Mouse (Mus musculus) midbrain, embryonic 12.5 days (tissue): ENCODE data around the gene Vav3. TPM values are rescaled to one million over a fixed set of nuclear protein-coding genes. Genes with fewer than 3 reads are reported as not detected.
A peak's percentile ranks its signal among the peaks of the same experiment; 100 is the strongest.

Source experiments
- ATAC-seq: fragments of 200-750 bp; cut with Nextera tagmentation; 2 replicates; pipeline ENCODE4 v1.8.0; 2017; ENCODE audit warnings: low read depth, moderate TSS enrichment, moderate library complexity; ENCODE audit not compliant: low FRiP score
- H3K27ac ChIP-seq: fragments of 300-500 bp; sonication (generic); replicated peaks from 2 replicates; pipeline ENCODE4 v1.5.1; 2016; ENCODE audit warnings: mild to moderate bottlenecking
- H3K27me3 ChIP-seq: fragments of 300-500 bp; sonication (generic); 2 replicates; pipeline ENCODE4 v1.6.1; 2016; ENCODE audit warnings: mild to moderate bottlenecking
- H3K36me3 ChIP-seq: fragments of 300-500 bp; sonication (generic); 2 replicates; pipeline ENCODE4 v1.6.1; 2016
- H3K4me1 ChIP-seq: fragments of 300-500 bp; sonication (generic); 2 replicates; pipeline ENCODE4 v1.6.1; 2016
- H3K4me2 ChIP-seq: fragments of 300-500 bp; sonication (generic); replicated peaks from 2 replicates; pipeline ENCODE4 v1.6.1; 2016; ENCODE audit warnings: mild to moderate bottlenecking, moderate library complexity
- H3K4me3 ChIP-seq: fragments of 300-500 bp; sonication (generic); 2 replicates; pipeline ENCODE4 v1.5.1; 2016; ENCODE audit warnings: mild to moderate bottlenecking
- H3K9ac ChIP-seq: fragments of 300-500 bp; sonication (generic); replicated peaks from 2 replicates; pipeline ENCODE4 v1.6.1; 2016; ENCODE audit warnings: mild to moderate bottlenecking, moderate library complexity
- H3K9me3 ChIP-seq: fragments of 300-500 bp; sonication (generic); 2 replicates; pipeline ENCODE4 v1.6.1; 2016; ENCODE audit warnings: mild to moderate bottlenecking
- WGBS: fragments of 180-500 bp; shearing (Covaris S2); methylation state at CpG from one replicate; pipeline ENCODE4 v1.1.7; 2016; 5-methylcytosine and 5-hydroxymethylcytosine counted together
- polyA plus RNA-seq: library from polyadenylated mRNA; unstranded; fragments of >200 nt; fragmentation: Nextera tagmentation; extraction: Ambion mirVana; gene quantifications from 2 replicates; pipeline ENCODE4 v1.2.1, GENCODE M21; 2016

Gene Vav3
- polyA plus RNA-seq, 1 experiment from 2014 or later = 27.4 TPM

DNA sequence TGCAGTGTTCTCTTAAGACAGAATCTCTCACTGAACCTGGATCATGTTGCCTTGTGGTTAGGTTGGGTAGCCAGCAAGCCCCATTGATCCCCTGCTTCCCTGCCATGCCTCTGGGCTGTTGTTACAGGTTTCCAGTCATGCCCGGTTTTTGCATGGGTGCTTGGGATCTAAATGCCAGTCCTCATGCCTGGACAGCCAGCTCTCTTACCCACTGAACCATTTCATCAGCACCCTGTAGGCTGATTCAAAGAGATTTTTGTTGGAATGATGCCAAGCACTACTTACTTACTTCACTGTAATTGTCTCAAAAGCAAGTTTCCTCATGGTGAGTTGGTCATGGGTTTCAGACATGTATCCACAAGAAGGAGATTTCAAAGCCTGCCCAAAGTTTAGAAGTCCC lies 281.9 kb downstream of the Vav3 start:
- Histone ChIP-seq H3K36me3 (no peaks in the 10 kb centered on the region), H3K9me3 (no peaks in the 10 kb centered on the region), H3K4me2 (no peak overlapping the region), H3K27me3 (no peaks in the 10 kb centered on the region), H3K4me1 (no peaks in the 10 kb centered on the region), H3K4me3 (no peak overlapping the region), H3K27ac (no peak overlapping the region), H3K9ac (no peak overlapping the region)
- WGBS = 88% methylated on average over 1 of the region's 1 CpGs
- no peak for ATAC-seq

DNA sequence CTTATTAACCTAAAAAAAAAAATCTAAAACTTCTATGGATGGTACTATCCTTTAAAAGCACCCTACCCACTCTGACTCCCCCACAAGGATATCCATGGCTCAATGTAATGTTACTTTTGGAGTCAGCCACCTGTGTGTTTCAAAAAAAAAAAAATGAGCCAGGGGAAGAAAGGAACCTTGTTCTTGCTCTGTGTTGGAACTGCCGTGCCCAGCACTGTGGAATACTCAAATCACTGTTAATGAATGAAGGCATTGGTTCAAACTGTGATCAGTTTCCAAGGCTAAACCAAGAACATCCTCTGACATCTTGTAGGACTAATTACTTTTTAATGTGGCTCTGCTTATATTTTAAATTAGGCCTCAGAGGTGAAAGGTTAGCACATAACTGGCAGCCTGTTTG lies 282.4 kb downstream of the Vav3 start:
- Histone ChIP-seq H3K4me2 (no peak overlapping the region), H3K9me3 (no peaks in the 10 kb centered on the region), H3K36me3 (no peaks in the 10 kb centered on the region), H3K9ac (no peak overlapping the region), H3K27me3 (no peaks in the 10 kb centered on the region), H3K4me1 (no peaks in the 10 kb centered on the region), H3K27ac (no peak overlapping the region), H3K4me3 (no peak overlapping the region)
- WGBS = 80% methylated on average over 1 of the region's 1 CpGs
- no peak for ATAC-seq

DNA sequence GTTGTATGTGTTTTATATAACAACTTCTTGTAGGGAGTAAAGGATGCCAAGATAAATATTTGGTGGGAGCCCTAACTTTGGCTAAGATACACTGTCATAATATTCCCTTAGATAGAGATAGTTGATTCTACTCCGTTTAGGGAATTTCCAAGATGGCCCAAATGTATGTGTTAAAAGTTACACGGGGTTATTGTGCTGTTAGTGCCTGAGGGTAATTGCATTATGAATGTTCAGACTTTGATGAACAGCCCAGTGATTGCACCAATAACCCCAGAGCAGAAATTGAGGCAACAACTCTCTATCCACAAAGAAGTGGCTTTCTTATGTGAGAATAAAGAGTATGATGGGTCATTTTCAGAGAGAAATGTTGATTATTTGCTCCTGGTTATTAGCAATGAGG lies 283.3 kb downstream of the Vav3 start:
- Histone ChIP-seq H3K27ac (no peak overlapping the region), H3K4me3 (no peak overlapping the region), H3K4me1 (no peaks in the 10 kb centered on the region), H3K27me3 (no peaks in the 10 kb centered on the region), H3K9ac (no peak overlapping the region), H3K36me3 (no peaks in the 10 kb centered on the region), H3K9me3 (no peaks in the 10 kb centered on the region), H3K4me2 (no peak overlapping the region)
- 80% methylated on average over 2 of the region's 2 CpGs for WGBS
- no peak for ATAC-seq

DNA sequence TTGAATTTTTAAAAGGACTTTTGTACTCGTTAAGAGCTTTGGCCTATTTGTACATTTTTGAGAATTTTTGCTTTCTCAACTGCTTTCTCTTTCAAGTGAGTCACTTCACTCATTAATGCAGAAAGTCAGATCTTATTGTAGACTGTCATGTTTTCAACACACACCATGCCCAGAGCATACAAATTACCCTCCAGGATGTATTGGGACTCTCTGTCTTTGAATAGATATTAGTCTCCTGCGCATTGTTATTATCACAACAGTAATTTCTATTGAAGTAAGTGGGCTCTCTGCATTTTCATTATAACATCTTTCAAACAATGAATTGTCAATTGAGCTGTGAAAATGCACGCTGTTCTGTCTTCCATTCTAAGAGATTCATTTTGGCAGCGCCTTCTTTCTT lies 295.6 kb downstream of the Vav3 start:
- ATAC-seq = peak; percentile 58; the same call in 1 of the 2 replicates
- Histone ChIP-seq H3K9ac (no peak overlapping the region), H3K4me1 (peaks cover 8% of the 10 kb centered on the region), H3K9me3 (no peaks in the 10 kb centered on the region), H3K27ac (no peak overlapping the region), H3K4me2 (no peak overlapping the region), H3K36me3 (no peaks in the 10 kb centered on the region), H3K27me3 (no peaks in the 10 kb centered on the region), H3K4me3 (no peak overlapping the region)
- WGBS = 53% methylated on average over 4 of the region's 4 CpGs

DNA sequence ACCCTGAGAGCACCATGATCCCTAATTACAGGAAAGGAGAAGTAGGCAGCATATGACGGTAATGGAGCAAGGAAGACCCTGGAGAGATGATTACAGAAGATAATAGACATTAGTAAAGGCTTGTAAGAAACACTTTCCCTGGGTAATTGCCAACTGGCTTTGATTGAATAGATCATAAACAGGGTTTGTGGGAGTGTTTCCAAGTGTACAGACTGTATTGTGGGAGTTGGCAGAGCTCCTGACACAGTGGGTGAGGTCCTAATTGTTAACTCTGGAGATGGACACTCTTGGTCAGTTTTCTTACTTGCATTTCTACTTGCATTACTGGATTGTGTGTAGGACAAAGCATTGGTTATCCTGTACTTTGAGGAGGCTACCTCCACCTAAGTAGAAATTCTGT lies 298.9 kb downstream of the Vav3 start:
- H3K4me1 ChIP-seq = peaks cover 8% of the 10 kb centered on the region
- 82% methylated on average over 1 of the region's 1 CpGs for WGBS
- H3K27me3 ChIP-seq = no peaks in the 10 kb centered on the region
- H3K9ac ChIP-seq = no peak overlapping the region
- H3K36me3 ChIP-seq = no peaks in the 10 kb centered on the region
- H3K4me2 ChIP-seq = no peak overlapping the region
- no peaks in the 10 kb centered on the region for H3K9me3 ChIP-seq
- no peak overlapping the region for H3K27ac ChIP-seq
- ATAC-seq = no peak
- no peak overlapping the region for H3K4me3 ChIP-seq

DNA sequence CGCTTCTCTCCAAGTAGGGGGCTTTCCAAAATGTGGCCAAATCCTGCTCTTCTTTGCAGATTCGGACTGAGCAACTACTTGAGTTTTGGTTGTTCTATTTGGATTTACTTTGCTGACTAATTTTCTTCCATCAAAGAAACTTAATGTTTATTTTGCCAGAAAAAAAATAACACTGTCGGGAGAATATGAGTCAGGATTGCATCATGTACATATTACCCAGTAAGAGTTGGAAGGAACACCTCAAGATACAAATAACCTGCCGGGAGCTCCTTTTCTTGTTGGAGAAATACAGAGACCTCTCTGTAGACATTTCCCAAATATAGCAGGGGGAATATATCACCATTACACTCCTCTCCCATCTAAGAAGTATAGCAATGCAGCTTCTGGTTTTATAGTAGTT lies 300.3 kb downstream of the Vav3 start:
- Histone ChIP-seq H3K4me1 (peaks cover 8% of the 10 kb centered on the region), H3K4me3 (no peak overlapping the region), H3K4me2 (no peak overlapping the region), H3K36me3 (no peaks in the 10 kb centered on the region), H3K27ac (no peak overlapping the region), H3K9me3 (no peaks in the 10 kb centered on the region), H3K27me3 (no peaks in the 10 kb centered on the region), H3K9ac (no peak overlapping the region)
- no peak for ATAC-seq
- 81% methylated on average over 4 of the region's 4 CpGs for WGBS

DNA sequence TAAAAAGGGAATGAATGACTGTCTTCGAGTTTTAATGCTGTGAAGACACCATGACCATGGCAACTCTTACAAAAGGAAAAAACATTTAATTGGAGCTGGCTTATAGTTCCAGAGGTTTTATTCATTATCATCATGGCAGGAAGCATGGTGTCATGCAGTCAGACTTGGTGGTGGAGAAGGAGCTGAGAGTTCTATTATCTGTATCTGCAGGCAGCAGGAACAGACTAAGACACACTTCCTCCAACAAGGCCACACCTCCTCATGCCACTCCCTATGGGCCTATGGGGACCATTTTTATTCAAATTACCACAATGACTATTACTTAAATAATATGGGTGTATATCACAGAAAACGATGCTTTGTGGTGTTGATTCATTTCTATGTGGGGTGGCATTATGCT lies 307.8 kb downstream of the Vav3 start:
- H3K9me3 ChIP-seq = no peaks in the 10 kb centered on the region
- H3K4me3 ChIP-seq = no peak overlapping the region
- H3K4me2 ChIP-seq = no peak overlapping the region
- WGBS = 84% methylated on average over 2 of the region's 2 CpGs
- ATAC-seq = no peak
- H3K27ac ChIP-seq = no peak overlapping the region
- H3K9ac ChIP-seq = no peak overlapping the region
- no peaks in the 10 kb centered on the region for H3K27me3 ChIP-seq
- H3K4me1 ChIP-seq = no peaks in the 10 kb centered on the region
- no peaks in the 10 kb centered on the region for H3K36me3 ChIP-seq

DNA sequence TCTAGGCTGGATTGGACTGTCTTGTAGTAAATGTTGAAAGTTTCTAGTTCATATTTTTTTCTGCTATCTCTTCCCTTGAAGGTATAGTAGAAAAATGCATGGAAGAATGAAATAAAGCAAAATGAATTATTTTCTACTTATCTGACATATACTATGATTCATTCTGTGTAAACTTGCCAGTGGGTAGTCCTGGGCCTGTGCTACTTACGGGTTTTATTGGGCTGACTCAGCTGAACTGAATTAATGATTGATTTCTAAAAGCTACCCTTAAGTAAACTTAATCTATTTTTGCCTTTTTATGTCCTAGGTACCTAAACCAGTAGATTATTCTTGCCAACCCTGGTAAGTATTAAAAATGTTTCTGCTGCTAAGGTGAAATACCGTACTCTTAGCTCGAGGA lies 311.0 kb downstream of the Vav3 start:
- 93% methylated on average over 3 of the region's 3 CpGs for WGBS
- H3K4me3 ChIP-seq = no peak overlapping the region
- no peak overlapping the region for H3K4me2 ChIP-seq
- no peaks in the 10 kb centered on the region for H3K4me1 ChIP-seq
- no peak overlapping the region for H3K27ac ChIP-seq
- no peaks in the 10 kb centered on the region for H3K9me3 ChIP-seq
- no peaks in the 10 kb centered on the region for H3K36me3 ChIP-seq
- H3K27me3 ChIP-seq = no peaks in the 10 kb centered on the region
- no peak overlapping the region for H3K9ac ChIP-seq
- no peak for ATAC-seq

DNA sequence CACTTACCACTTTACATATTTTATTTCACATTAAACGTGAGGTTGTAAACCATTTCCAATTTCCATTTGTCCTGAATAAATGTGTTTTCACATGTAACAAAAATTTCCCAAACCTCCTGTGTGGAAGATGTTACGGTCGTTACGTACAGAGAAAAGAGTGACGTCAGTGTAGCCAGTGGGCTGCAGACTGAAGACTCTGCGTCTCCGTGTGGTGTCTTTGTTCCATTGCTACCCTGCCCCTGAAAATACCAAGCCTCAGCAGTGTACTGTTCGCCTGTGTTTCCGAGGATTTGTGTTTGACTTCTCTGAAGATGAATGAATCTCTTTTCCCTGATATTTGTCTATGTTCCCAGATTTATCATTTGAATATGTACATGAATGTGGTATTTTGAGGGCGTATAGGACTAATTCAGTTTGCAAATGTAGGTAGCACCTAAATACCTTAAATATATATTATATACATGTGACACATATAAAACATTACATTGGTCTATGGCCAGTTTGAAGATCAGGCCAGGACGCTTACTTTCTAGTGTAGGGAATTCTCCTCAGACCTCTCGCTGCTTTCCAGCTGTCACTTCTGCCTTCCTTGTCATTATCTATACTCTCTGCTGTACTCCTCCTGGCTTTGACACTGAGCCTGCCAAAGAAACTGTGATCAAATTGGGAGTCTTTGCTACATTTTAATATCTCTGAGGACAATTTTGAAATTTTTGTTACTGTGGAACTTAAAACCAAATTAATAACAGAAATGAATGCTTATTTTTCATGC lies 312.6 kb downstream of the Vav3 start:
- Histone ChIP-seq H3K36me3 (no peaks in the 10 kb centered on the region), H3K4me3 (no peak overlapping the region), H3K27ac (no peak overlapping the region), H3K4me2 (0 out of 2 replicates have a peak overlapping the region, but pooled peaks have one; percentile 11), H3K9me3 (no peaks in the 10 kb centered on the region), H3K9ac (no peak overlapping the region), H3K27me3 (no peaks in the 10 kb centered on the region), H3K4me1 (no peaks in the 10 kb centered on the region)
- ATAC-seq = peak; percentile 88
- WGBS = 60% methylated on average over 12 of the region's 12 CpGs

DNA sequence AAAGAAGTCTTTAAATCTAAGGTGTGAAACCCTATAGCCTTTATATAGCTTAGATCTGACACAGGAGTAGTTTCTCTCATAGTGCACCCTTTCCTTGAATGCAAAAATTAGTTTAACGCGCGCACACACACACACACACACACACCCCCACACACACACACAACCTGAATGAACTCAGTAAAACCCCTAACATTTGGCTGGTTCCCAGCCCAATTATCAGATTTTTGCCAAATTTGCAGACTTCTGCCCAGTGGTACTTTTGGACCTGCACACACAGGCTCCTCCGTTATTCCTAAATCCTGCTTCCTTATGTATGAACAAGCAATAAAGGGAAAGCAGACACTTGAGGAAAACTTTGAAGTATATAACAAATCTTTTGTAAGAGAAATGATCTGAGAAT lies 313.9 kb downstream of the Vav3 start:
- H3K27ac ChIP-seq = no peak overlapping the region
- no peaks in the 10 kb centered on the region for H3K36me3 ChIP-seq
- H3K4me3 ChIP-seq = no peak overlapping the region
- no peaks in the 10 kb centered on the region for H3K27me3 ChIP-seq
- 96% methylated on average over 4 of the region's 4 CpGs for WGBS
- H3K4me2 ChIP-seq = no peak overlapping the region
- ATAC-seq = no peak
- no peaks in the 10 kb centered on the region for H3K9me3 ChIP-seq
- H3K4me1 ChIP-seq = no peaks in the 10 kb centered on the region
- H3K9ac ChIP-seq = no peak overlapping the region

DNA sequence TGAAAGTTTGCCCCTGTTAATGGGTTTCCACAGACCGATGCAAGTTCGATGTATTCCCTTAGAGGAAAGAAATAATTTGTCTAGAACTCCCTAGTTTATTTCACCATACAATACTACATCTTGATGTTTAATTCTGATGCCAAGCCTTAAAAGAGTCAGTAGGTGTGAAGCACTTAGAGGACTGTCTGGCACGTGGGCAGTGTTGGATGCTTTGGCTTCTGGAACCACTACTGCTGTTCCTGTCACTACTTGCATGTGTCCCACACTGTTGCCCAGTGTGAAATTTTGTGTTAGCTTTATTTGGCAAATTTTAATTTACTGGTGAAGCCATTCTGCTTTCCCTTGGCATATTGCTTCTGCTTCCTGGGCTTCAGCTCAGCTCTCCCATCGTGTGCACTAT lies 331.3 kb downstream of the Vav3 start:
- no peak overlapping the region for H3K4me2 ChIP-seq
- WGBS = 94% methylated on average over 4 of the region's 4 CpGs
- H3K4me3 ChIP-seq = no peak overlapping the region
- H3K27me3 ChIP-seq = no peaks in the 10 kb centered on the region
- no peak for ATAC-seq
- H3K36me3 ChIP-seq = no peaks in the 10 kb centered on the region
- no peaks in the 10 kb centered on the region for H3K9me3 ChIP-seq
- H3K4me1 ChIP-seq = no peaks in the 10 kb centered on the region
- no peak overlapping the region for H3K9ac ChIP-seq
- H3K27ac ChIP-seq = no peak overlapping the region

DNA sequence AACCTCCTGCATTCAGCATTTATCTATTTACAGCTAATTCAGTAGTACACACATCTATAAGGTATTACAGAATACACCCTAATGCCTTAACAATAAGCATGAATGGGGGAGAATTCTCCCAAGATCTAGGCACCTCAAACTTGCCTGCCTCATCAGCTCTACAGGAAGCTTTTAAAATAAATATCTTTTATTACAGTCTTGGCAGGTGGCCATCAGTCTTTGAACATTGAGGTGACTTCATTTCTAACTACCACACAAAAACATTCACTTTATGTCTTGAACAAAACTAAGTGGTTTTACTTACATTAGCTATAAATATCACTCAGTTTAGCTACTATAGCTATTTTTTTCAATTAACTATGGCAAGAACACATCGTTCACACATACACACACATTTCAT lies 332.5 kb downstream of the Vav3 start:
- Histone ChIP-seq H3K4me3 (no peak overlapping the region), H3K9me3 (no peaks in the 10 kb centered on the region), H3K27me3 (no peaks in the 10 kb centered on the region), H3K27ac (no peak overlapping the region), H3K36me3 (no peaks in the 10 kb centered on the region), H3K9ac (no peak overlapping the region), H3K4me1 (no peaks in the 10 kb centered on the region), H3K4me2 (no peak overlapping the region)
- WGBS = 95% methylated on average over 1 of the region's 1 CpGs
- ATAC-seq = no peak

DNA sequence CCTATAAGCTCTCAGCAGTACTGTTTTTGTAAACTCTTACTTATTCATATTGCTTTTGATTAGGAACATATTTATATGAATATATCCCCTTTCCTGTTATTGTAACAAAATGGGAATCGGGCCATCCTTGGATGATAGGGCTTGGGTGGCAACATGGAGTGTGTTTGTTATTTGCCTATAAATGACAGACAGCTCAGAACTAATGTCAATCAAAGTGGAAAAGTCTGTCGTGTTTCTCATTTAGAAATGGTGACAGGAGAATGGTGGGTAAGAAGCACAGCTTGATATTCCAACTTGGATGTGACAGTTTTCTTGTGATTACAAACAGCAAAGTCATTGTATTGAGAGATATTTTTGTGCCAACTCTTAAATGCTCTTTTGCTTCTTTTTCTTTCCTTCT lies 339.8 kb downstream of the Vav3 start:
- no peak overlapping the region for H3K27ac ChIP-seq
- no peaks in the 10 kb centered on the region for H3K4me1 ChIP-seq
- WGBS = 86% methylated on average over 2 of the region's 2 CpGs
- H3K4me2 ChIP-seq = no peak overlapping the region
- H3K27me3 ChIP-seq = no peaks in the 10 kb centered on the region
- H3K36me3 ChIP-seq = no peaks in the 10 kb centered on the region
- no peak overlapping the region for H3K9ac ChIP-seq
- no peaks in the 10 kb centered on the region for H3K9me3 ChIP-seq
- ATAC-seq = no peak
- no peak overlapping the region for H3K4me3 ChIP-seq
